Mouse (Mus musculus) forebrain, embryonic 12.5 days (tissue): ENCODE measurements around the gene Cdh10. TPM values are rescaled to one million over a fixed set of nuclear protein-coding genes. Genes with fewer than 3 reads are reported as not detected.
A peak's percentile ranks its signal among the peaks of the same experiment; 100 is the strongest.

Experiments
- ATAC-seq: fragments of 200-750 bp; cut with Nextera tagmentation; 2 replicates; pipeline ENCODE4 v1.8.0; 2017; ENCODE audit warnings: moderate TSS enrichment; ENCODE audit not compliant: low FRiP score
- H3K27ac ChIP-seq: fragments of 300-500 bp; sonication (generic); 2 replicates; pipeline ENCODE4 v1.5.1; 2016; ENCODE audit warnings: mild to moderate bottlenecking
- H3K27me3 ChIP-seq: fragments of 300-500 bp; sonication (generic); 2 replicates; pipeline ENCODE4 v1.6.1; 2016; ENCODE audit warnings: mild to moderate bottlenecking
- H3K36me3 ChIP-seq: fragments of 300-500 bp; sonication (generic); replicated peaks from 2 replicates; pipeline ENCODE4 v1.6.1; 2016; ENCODE audit warnings: mild to moderate bottlenecking
- H3K4me1 ChIP-seq: fragments of 300-500 bp; sonication (generic); 2 replicates; pipeline ENCODE4 v1.6.1; 2016
- H3K4me2 ChIP-seq: fragments of 300-500 bp; sonication (generic); 2 replicates; pipeline ENCODE4 v1.6.1; 2016; ENCODE audit warnings: mild to moderate bottlenecking, moderate library complexity
- H3K4me3 ChIP-seq: fragments of 300-500 bp; sonication (generic); replicated peaks from 2 replicates; pipeline ENCODE4 v1.5.1; 2016; ENCODE audit warnings: mild to moderate bottlenecking
- H3K9ac ChIP-seq: fragments of 300-500 bp; sonication (generic); 2 replicates; pipeline ENCODE4 v1.6.1; 2016; ENCODE audit warnings: mild to moderate bottlenecking
- H3K9me3 ChIP-seq: fragments of 300-500 bp; sonication (generic); 2 replicates; pipeline ENCODE4 v1.6.1; 2016
- WGBS: fragments of 180-500 bp; shearing (Covaris S2); methylation state at CpG from one replicate; pipeline ENCODE4 v1.1.7; 2016; 5-methylcytosine and 5-hydroxymethylcytosine counted together
- polyA plus RNA-seq: library from polyadenylated mRNA; unstranded; fragments of >200 nt; fragmentation: Nextera tagmentation; extraction: Ambion mirVana; gene quantifications from 2 replicates; pipeline ENCODE4 v1.2.1, GENCODE M21; 2016

The Cdh10 gene
- polyA plus RNA-seq, 1 experiment from 2014 or later: 6.7 TPM

DNA sequence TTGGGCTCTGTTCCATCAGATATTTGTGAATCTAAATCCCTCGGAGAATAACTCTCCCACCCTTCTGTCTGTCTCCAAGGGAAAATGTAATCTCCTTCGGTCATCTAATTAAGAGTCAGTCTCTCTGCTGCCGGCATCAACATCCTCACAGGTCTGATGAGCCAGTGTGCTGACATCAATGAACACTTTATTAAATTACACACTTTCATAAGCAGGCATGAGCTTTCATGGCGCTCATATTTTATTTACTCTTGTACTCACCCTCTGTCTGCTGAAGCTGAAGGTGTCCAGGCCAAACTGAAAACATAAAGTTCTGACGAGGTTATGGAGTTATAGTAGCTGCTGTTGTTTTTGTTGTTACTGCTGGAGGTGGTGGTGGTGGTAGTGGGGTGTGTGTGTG lies 62.7 kb downstream of the Cdh10 start:
- H3K9ac ChIP-seq: no peak overlapping the region
- no peaks in the 10 kb centered on the region for H3K36me3 ChIP-seq
- H3K4me1 ChIP-seq: no peaks in the 10 kb centered on the region; the same call in 1 of the 2 replicates
- H3K9me3 ChIP-seq: no peaks in the 10 kb centered on the region
- H3K4me3 ChIP-seq: no peak overlapping the region
- H3K27me3 ChIP-seq: no peaks in the 10 kb centered on the region
- no peak overlapping the region for H3K4me2 ChIP-seq
- no peak overlapping the region for H3K27ac ChIP-seq
- ATAC-seq: no peak
- 70% methylated on average over 5 of the region's 5 CpGs for WGBS

GRCm38 (mm10) chr15:18886673-18887072 lies 67.9 kb downstream of the Cdh10 start:
- Histone ChIP-seq H3K27me3 (no peaks in the 10 kb centered on the region), H3K9me3 (no peaks in the 10 kb centered on the region), H3K4me2 (no peak overlapping the region), H3K9ac (no peak overlapping the region), H3K4me1 (no peaks in the 10 kb centered on the region), H3K36me3 (no peaks in the 10 kb centered on the region), H3K27ac (no peak overlapping the region), H3K4me3 (no peak overlapping the region)
- 86% methylated on average over 2 of the region's 2 CpGs for whole genome bisulfite sequencing
- ATAC-seq: no peak

GRCm38 (mm10) chr15:18888912-18889311 lies 70.2 kb downstream of the Cdh10 start:
- 73% methylated on average over 2 of the region's 2 CpGs for WGBS

GRCm38 (mm10) chr15:18890358-18890757 lies 71.6 kb downstream of the Cdh10 start:
- Histone ChIP-seq H3K4me3 (no peak overlapping the region), H3K4me2 (no peak overlapping the region), H3K27ac (no peak overlapping the region), H3K9me3 (no peaks in the 10 kb centered on the region), H3K9ac (no peak overlapping the region), H3K4me1 (no peaks in the 10 kb centered on the region), H3K36me3 (no peaks in the 10 kb centered on the region), H3K27me3 (no peaks in the 10 kb centered on the region)
- WGBS: 94% methylated on average over 8 of the region's 8 CpGs
- no peak for ATAC-seq

More at GRCm38 (mm10) chr15:18888912-18889311, 70.2 kb downstream of the Cdh10 start:
- Histone ChIP-seq H3K27ac (no peak overlapping the region), H3K4me2 (no peak overlapping the region), H3K9me3 (no peaks in the 10 kb centered on the region), H3K27me3 (no peaks in the 10 kb centered on the region), H3K9ac (no peak overlapping the region), H3K36me3 (no peaks in the 10 kb centered on the region), H3K4me1 (no peaks in the 10 kb centered on the region), H3K4me3 (no peak overlapping the region)
- no peak for ATAC-seq

GRCm38 (mm10) chr15:18900776-18901175 lies 82.0 kb downstream of the Cdh10 start:
- H3K4me1 ChIP-seq: no peaks in the 10 kb centered on the region
- no peak overlapping the region for H3K9ac ChIP-seq
- H3K27me3 ChIP-seq: no peaks in the 10 kb centered on the region
- H3K4me3 ChIP-seq: no peak overlapping the region
- no peak overlapping the region for H3K4me2 ChIP-seq
- no peaks in the 10 kb centered on the region for H3K36me3 ChIP-seq
- no peak for ATAC-seq
- H3K27ac ChIP-seq: no peak overlapping the region
- no peaks in the 10 kb centered on the region for H3K9me3 ChIP-seq

DNA sequence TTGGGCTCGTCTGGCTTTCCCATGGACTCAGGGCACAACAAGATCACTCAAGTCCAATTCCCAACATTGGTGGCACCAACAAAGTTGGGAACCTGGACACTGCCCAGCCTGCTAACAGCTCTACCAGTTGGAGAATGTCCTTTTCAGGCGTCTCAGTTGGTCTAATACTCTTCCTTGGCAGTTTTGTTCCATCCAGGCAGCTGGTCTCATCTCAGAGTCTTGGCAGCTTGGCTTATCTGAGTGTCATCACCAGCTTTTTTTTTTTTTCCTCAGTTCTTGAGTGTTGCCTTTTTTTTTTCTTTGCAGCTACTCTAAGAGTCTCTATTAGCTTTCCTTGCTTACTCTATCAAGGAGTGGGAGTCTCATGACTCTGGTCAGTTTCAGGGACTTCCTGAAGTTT lies 85.4 kb downstream of the Cdh10 start:
- no peaks in the 10 kb centered on the region for H3K4me1 ChIP-seq
- H3K27me3 ChIP-seq: no peaks in the 10 kb centered on the region
- H3K9ac ChIP-seq: no peak overlapping the region
- no peak for ATAC-seq
- H3K4me3 ChIP-seq: no peak overlapping the region
- no peak overlapping the region for H3K4me2 ChIP-seq
- no peaks in the 10 kb centered on the region for H3K36me3 ChIP-seq
- H3K27ac ChIP-seq: no peak overlapping the region
- H3K9me3 ChIP-seq: no peaks in the 10 kb centered on the region
- WGBS: 85% methylated on average over 2 of the region's 2 CpGs

DNA sequence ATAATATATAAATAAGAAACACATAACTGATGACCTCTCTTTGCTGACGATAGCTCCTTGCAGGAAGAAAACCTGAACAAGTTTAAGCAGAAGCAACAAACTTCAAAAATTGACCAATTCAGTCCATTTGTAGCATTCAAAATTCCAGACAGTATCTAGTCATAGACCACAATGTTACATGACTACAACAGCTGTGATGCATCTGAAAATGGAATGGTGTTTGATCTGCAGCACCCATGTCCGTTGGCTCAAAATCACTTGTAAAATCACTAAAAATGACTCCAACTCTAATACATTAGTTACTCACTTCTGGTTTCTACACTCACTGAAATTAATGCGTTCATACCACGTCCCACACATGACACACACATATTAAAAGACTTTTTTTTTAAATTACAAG lies 91.9 kb downstream of the Cdh10 start:
- ATAC-seq: no peak

GRCm38 (mm10) chr15:18925392-18926117 lies 106.8 kb downstream of the Cdh10 start:
- H3K36me3 ChIP-seq: no peaks in the 10 kb centered on the region
- no peak overlapping the region for H3K4me2 ChIP-seq
- WGBS: 89% methylated on average over 1 of the region's 1 CpGs
- no peak overlapping the region for H3K4me3 ChIP-seq
- 0 out of 2 replicates have a peak, but pooled peaks cover 4% of the 10 kb centered on the region for H3K4me1 ChIP-seq
- H3K27me3 ChIP-seq: no peaks in the 10 kb centered on the region
- ATAC-seq: no peak
- no peak overlapping the region for H3K27ac ChIP-seq
- H3K9ac ChIP-seq: no peak overlapping the region
- H3K9me3 ChIP-seq: no peaks in the 10 kb centered on the region

More for the DNA sequence above, 91.9 kb downstream of the Cdh10 start:
- 93% methylated on average over 4 of the region's 4 CpGs for WGBS
- no peaks in the 10 kb centered on the region for H3K4me1 ChIP-seq
- no peaks in the 10 kb centered on the region for H3K27me3 ChIP-seq
- H3K27ac ChIP-seq: no peak overlapping the region
- H3K4me2 ChIP-seq: no peak overlapping the region
- no peak overlapping the region for H3K4me3 ChIP-seq
- no peak overlapping the region for H3K9ac ChIP-seq
- no peaks in the 10 kb centered on the region for H3K9me3 ChIP-seq
- no peaks in the 10 kb centered on the region for H3K36me3 ChIP-seq

DNA sequence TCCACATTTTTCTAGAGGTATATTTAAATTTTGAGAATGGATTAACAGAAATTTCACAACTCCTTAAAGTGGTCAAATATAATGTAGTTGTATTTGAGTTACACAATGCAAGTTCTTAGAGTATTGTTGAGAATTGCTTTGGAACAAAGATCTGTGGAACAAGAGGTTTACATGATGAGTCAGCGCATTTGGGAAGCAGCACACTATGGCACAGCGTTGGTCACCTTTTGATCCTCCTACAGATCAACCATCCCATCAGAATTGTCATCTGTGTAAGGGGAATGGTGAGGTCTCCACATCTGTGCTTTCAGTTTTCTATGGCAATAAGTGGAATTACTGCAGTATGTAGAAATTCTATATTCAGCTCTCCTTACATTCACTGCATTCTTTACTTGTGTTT lies 108.2 kb downstream of the Cdh10 start:
- H3K27me3 ChIP-seq: no peaks in the 10 kb centered on the region
- no peak overlapping the region for H3K27ac ChIP-seq
- H3K4me1 ChIP-seq: 0 out of 2 replicates have a peak, but pooled peaks cover 4% of the 10 kb centered on the region
- H3K9me3 ChIP-seq: no peaks in the 10 kb centered on the region
- no peak for ATAC-seq
- WGBS: 83% methylated on average over 2 of the region's 2 CpGs
- H3K9ac ChIP-seq: no peak overlapping the region
- no peak overlapping the region for H3K4me2 ChIP-seq
- H3K4me3 ChIP-seq: no peak overlapping the region
- no peaks in the 10 kb centered on the region for H3K36me3 ChIP-seq

DNA sequence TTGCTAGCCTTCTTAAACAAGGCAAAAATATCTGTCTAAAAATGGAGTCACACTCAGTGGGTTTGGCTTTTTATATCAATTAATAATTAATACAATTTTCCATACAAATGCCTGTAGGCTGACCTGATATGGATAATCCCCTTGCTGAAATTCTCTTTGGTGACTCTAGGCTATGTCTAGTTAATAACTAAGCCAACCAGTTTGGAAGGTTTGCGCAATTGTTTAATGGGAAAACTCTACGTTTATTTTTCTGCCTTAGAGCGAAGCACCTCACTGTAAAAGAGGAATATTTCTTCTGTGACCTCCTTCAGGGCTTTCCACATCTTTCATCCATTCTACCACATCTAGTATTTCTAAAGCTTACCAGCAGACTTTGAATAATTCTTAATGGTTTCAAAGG lies 133.5 kb downstream of the Cdh10 start:
- H3K9ac ChIP-seq: no peak overlapping the region
- no peaks in the 10 kb centered on the region for H3K4me1 ChIP-seq
- no peaks in the 10 kb centered on the region for H3K36me3 ChIP-seq
- no peak overlapping the region for H3K27ac ChIP-seq
- no peaks in the 10 kb centered on the region for H3K9me3 ChIP-seq
- 96% methylated on average over 3 of the region's 3 CpGs for WGBS
- H3K4me3 ChIP-seq: no peak overlapping the region
- H3K4me2 ChIP-seq: no peak overlapping the region
- no peak for ATAC-seq
- no peaks in the 10 kb centered on the region for H3K27me3 ChIP-seq

- H3K4me2 ChIP-seq: no peak overlapping the region
- H3K9me3 ChIP-seq: no peaks in the 10 kb centered on the region
- no peaks in the 10 kb centered on the region for H3K4me1 ChIP-seq
- 65% methylated on average over 5 of the region's 5 CpGs for WGBS
- no peaks in the 10 kb centered on the region for H3K27me3 ChIP-seq
- no peak overlapping the region for H3K9ac ChIP-seq
- no peak overlapping the region for H3K27ac ChIP-seq
- H3K36me3 ChIP-seq: no peaks in the 10 kb centered on the region
- no peak overlapping the region for H3K4me3 ChIP-seq
- no peak for ATAC-seq
These were observed 156.3 kb downstream of the Cdh10 start for GRCm38 (mm10) chr15:18975041-18975440.

DNA sequence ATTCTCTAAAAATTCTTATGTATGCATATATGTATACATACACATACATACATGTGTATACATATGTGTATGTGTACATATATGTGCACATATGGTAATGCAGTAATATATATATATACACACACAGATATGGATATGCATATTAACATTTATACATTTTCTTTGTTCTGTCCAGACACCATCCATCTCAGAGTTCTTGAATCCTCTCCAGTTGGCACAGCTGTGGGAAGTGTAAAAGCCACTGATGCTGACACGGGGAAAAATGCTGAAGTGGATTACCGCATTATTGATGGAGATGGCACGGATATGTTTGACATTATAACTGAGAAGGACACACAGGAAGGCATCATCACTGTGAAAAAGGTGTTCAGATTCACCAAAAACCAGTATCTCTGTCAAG lies 166.1 kb downstream of the Cdh10 start:
- no peaks in the 10 kb centered on the region for H3K9me3 ChIP-seq
- H3K4me3 ChIP-seq: no peak overlapping the region
- no peak overlapping the region for H3K4me2 ChIP-seq
- no peaks in the 10 kb centered on the region for H3K4me1 ChIP-seq
- no peaks in the 10 kb centered on the region for H3K36me3 ChIP-seq
- no peak overlapping the region for H3K27ac ChIP-seq
- H3K9ac ChIP-seq: no peak overlapping the region
- peak; percentile 33; the same call in 1 of the 2 replicates for ATAC-seq
- no peaks in the 10 kb centered on the region for H3K27me3 ChIP-seq
- 90% methylated on average over 3 of the region's 3 CpGs for WGBS

GRCm38 (mm10) chr15:18987671-18988070 lies 168.9 kb downstream of the Cdh10 start:
- H3K27ac ChIP-seq: no peak overlapping the region
- no peak for ATAC-seq
- no peak overlapping the region for H3K4me3 ChIP-seq
- no peaks in the 10 kb centered on the region for H3K36me3 ChIP-seq
- H3K27me3 ChIP-seq: no peaks in the 10 kb centered on the region
- no peak overlapping the region for H3K9ac ChIP-seq
- H3K9me3 ChIP-seq: no peaks in the 10 kb centered on the region
- no peak overlapping the region for H3K4me2 ChIP-seq
- WGBS: 52% methylated on average over 1 of the region's 1 CpGs
- H3K4me1 ChIP-seq: no peaks in the 10 kb centered on the region
